Mouse (Mus musculus): Measurements from ENCODE around the gene Dbnl. TPM values are rescaled to one million over a fixed set of nuclear protein-coding genes. Genes with fewer than 3 reads are reported as not detected.
A peak's percentile ranks its signal among the peaks of the same experiment; 100 is the strongest.

The Dbnl gene
- polyA plus RNA-seq, 1 experiment: 109 TPM

DNA sequence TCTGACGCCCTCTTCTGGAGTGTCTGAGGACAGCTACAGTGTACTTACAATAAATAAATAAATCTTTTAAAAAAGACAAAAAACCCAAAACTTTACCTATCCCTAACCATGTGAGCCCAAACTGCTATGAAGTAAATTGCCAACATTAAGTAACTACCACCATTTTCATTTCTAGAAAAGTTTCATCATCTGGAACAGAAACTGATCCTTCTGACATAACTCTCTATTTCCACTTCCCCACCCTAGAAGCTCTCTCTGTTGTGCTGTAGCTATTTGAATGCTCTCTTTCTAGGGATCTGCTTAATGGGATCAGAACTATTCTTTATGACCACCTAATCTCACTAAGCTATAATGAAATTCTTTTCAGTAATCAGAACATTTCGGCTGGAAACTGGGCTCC, 43.3 kb upstream of the Dbnl start:
- 80% methylated on average over 2 of the region's 2 CpGs for WGBS

DNA sequence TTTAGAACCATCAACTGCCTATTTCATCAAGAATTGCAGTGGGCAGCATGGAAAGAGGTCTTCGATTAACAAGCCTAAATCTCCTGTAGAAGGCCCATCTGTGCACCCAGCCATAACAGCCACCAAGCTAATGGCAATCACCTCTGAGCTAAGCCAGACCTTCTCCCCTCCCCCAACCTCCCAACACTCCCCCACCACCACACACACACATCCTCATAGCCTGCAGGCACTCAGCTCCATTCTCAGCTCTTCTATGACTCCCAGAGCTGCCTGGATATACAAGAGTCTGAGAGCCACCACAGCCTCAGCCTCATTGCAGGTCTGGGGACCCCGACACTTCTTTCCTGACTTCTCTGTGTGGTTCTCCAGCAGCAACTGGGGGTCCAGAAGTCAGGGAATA, 34.5 kb upstream of the Dbnl start:
- no peaks in the 10 kb centered on the region for H3K36me3 ChIP-seq (ENCODE audit: control insufficient read depth, insufficient read depth, low read length)
- no peaks in the 10 kb centered on the region for H3K4me1 ChIP-seq (ENCODE audit: control insufficient read depth, insufficient read depth, insufficient read length, low read length)
- TF ChIP-seq POLR2A (IDR thresholded peaks at IDR 0.05; ENCODE audit: low read depth, low read length): no peak
- no peak for TF ChIP-seq CTCF (IDR thresholded peaks at IDR 0.05; ENCODE audit: extremely low read depth, insufficient read length, insufficient replicate concordance, low read depth, low read length)
- no peaks in the 10 kb centered on the region for H3K27me3 ChIP-seq (ENCODE audit: control insufficient read depth, insufficient read depth, low read length)
- no peak overlapping the region for H3K27ac ChIP-seq (ENCODE audit: insufficient read depth, low read depth, low read length)
- H3K4me3 ChIP-seq (ENCODE audit: low read depth, low read length): no peak overlapping the region
- 91% methylated on average over 2 of the region's 2 CpGs for WGBS

More for the DNA sequence above, 43.3 kb upstream of the Dbnl start:
- H3K27me3 ChIP-seq (ENCODE audit: control insufficient read depth, insufficient read depth, low read length): no peaks in the 10 kb centered on the region
- H3K4me1 ChIP-seq (ENCODE audit: control insufficient read depth, insufficient read depth, insufficient read length, low read length): no peaks in the 10 kb centered on the region
- H3K27ac ChIP-seq (ENCODE audit: insufficient read depth, low read depth, low read length): no peak overlapping the region
- TF ChIP-seq CTCF (IDR thresholded peaks at IDR 0.05; ENCODE audit: extremely low read depth, insufficient read length, insufficient replicate concordance, low read depth, low read length): no peak
- no peak for TF ChIP-seq POLR2A (IDR thresholded peaks at IDR 0.05; ENCODE audit: low read depth, low read length)
- H3K4me3 ChIP-seq (ENCODE audit: low read depth, low read length): no peak overlapping the region
- no peaks in the 10 kb centered on the region for H3K36me3 ChIP-seq (ENCODE audit: control insufficient read depth, insufficient read depth, low read length)

DNA sequence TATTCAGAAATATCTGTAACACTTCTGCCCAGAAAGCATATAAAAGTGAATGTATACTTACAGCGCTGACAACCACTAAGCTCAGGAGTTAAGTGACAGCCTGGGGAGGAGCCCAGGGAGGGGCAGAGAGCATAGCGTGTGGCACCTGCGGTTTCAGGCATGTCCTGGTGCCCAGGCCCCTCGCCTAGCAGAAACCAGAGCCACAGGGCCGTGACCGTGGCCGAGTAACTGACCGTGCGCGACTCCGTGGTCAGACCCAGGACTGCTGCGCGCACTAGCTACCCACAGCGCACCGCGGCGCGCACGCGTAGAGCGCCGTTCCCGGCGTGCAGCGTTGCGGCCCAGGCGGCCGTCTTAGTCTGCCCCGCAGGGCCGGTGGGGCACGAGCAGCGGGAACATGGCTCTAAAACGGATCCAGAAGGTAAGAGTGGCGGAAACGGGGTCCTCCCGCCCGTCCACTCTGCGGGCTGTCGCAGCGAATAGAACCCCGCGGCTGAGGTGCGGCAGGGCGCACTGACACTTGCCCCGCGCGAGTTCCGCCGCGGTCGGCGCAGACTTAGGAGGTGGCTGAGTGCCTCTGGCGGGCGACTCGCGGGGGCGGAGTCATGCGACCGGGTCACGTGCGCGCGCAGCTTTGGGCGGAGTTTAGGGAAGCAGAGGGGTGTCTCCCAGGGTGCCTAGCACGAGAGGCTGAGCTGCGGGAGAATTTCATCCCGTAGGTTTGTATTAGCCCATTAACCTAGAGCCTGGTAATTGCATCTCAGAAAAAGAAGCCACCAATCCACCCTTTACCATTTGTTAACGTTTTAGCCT, 26.3 kb upstream of the Dbnl start, which contains the start of gene Urgcp:
Gene Urgcp (minus strand): TSS at position 557 of the 813 bp plus-strand sequence.
- TF ChIP-seq CTCF (IDR thresholded peaks at IDR 0.05; ENCODE audit: extremely low read depth, insufficient read length, insufficient replicate concordance, low read depth, low read length) (no peak), POLR2A (IDR thresholded peaks at IDR 0.05; ENCODE audit: low read depth, low read length) (peak; percentile 96)
- H3K27ac ChIP-seq (ENCODE audit: insufficient read depth, low read depth, low read length): peak within 1 kb of the TSS; percentile 90
- under 1% methylated on average over 68 of the region's 68 CpGs for whole genome bisulfite sequencing
- peak within 1 kb of the TSS; percentile 75 for H3K4me3 ChIP-seq (ENCODE audit: low read depth, low read length)
- peaks cover 4% of the 10 kb centered on the region; the same call in 1 of the 2 replicates for H3K36me3 ChIP-seq (ENCODE audit: control insufficient read depth, insufficient read depth, low read length)
- H3K4me1 ChIP-seq (ENCODE audit: control insufficient read depth, insufficient read depth, insufficient read length, low read length): peaks cover 3% of the 10 kb centered on the region; the same call in 1 of the 2 replicates
- no peaks in the 10 kb centered on the region for H3K27me3 ChIP-seq (ENCODE audit: control insufficient read depth, insufficient read depth, low read length)

DNA sequence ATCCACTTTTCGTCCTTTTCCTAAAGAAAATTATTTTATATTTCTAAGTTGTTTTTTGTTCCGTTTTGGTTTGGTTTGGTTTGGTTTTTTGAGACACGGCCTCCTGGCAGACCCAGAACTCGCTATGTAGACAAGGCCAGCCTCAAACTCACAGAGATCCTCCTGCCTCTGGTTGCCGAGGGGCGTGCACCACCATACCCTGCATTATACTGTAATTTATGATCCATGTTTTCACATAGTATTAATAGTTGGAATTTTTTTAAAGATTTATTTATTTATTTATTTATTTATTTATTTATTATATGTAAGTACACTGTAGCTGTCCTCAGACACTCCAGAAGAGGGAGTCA, 25.7 kb upstream of the Dbnl start:
- peak overlapping the region; percentile 47 for H3K4me3 ChIP-seq (ENCODE audit: low read depth, low read length)
- 9% methylated on average over 6 of the region's 6 CpGs for WGBS
- H3K4me1 ChIP-seq (ENCODE audit: control insufficient read depth, insufficient read depth, insufficient read length, low read length): peaks cover 3% of the 10 kb centered on the region; the same call in 1 of the 2 replicates
- peaks cover 4% of the 10 kb centered on the region; the same call in 1 of the 2 replicates for H3K36me3 ChIP-seq (ENCODE audit: control insufficient read depth, insufficient read depth, low read length)
- no peaks in the 10 kb centered on the region for H3K27me3 ChIP-seq (ENCODE audit: control insufficient read depth, insufficient read depth, low read length)
- TF ChIP-seq CTCF (IDR thresholded peaks at IDR 0.05; ENCODE audit: extremely low read depth, insufficient read length, insufficient replicate concordance, low read depth, low read length) (no peak), POLR2A (IDR thresholded peaks at IDR 0.05; ENCODE audit: low read depth, low read length) (no peak)
- no peak overlapping the region for H3K27ac ChIP-seq (ENCODE audit: insufficient read depth, low read depth, low read length)

DNA sequence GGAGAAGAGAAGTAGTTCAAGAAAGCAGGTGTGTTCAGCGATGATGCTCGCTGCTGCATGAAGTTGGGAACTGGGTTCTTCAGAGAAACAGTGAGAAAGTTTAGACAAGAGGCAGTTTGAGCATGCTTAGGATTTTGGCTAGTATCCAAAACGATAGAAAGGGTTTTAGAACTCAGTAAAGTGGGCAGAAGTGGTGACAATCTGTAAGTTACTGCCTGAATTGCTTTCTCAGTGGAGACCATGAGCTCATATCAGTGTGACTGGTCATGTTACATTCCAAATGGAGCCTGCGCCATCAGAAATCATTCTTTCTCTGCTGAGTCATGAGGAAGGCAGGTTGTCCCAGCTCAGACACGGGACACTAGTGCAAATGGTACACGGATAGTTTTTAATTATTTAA, 22.3 kb upstream of the Dbnl start:
- Histone ChIP-seq H3K4me1 (ENCODE audit: control insufficient read depth, insufficient read depth, insufficient read length, low read length) (no peaks in the 10 kb centered on the region), H3K4me3 (ENCODE audit: low read depth, low read length) (no peak overlapping the region), H3K27me3 (ENCODE audit: control insufficient read depth, insufficient read depth, low read length) (no peaks in the 10 kb centered on the region), H3K27ac (ENCODE audit: insufficient read depth, low read depth, low read length) (no peak overlapping the region), H3K36me3 (ENCODE audit: control insufficient read depth, insufficient read depth, low read length) (peaks cover 12% of the 10 kb centered on the region)
- TF ChIP-seq CTCF (IDR thresholded peaks at IDR 0.05; ENCODE audit: extremely low read depth, insufficient read length, insufficient replicate concordance, low read depth, low read length): no peak
- no peak for TF ChIP-seq POLR2A (IDR thresholded peaks at IDR 0.05; ENCODE audit: low read depth, low read length)
- 85% methylated on average over 6 of the region's 6 CpGs for WGBS

DNA sequence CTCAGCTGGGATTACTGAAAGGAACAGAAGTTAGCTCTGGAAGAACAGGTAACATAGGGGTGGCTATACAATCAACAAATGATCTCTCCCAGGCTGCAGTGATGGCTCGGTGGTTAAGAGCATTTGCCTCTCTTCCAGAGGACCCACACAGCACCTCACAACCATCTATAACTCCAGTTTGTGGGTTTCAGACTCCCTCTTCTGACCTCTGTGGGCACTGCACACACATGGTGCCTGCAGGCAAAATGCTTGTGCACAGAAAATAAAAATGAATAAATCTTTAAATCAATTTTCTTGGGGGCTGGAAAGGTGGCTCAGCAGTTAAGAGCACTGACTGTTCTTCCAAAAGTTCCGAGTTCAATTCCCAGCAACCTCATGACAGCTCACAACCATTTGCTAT, 9.8 kb upstream of the Dbnl start:
- 76% methylated on average over 2 of the region's 2 CpGs for WGBS
- TF ChIP-seq POLR2A (IDR thresholded peaks at IDR 0.05; ENCODE audit: low read depth, low read length): no peak
- TF ChIP-seq CTCF (IDR thresholded peaks at IDR 0.05; ENCODE audit: extremely low read depth, insufficient read length, insufficient replicate concordance, low read depth, low read length): peak; percentile 53; the same call in 1 of the 2 replicates
- peaks cover 9% of the 10 kb centered on the region for H3K4me1 ChIP-seq (ENCODE audit: control insufficient read depth, insufficient read depth, insufficient read length, low read length)
- H3K36me3 ChIP-seq (ENCODE audit: control insufficient read depth, insufficient read depth, low read length): no peaks in the 10 kb centered on the region
- H3K4me3 ChIP-seq (ENCODE audit: low read depth, low read length): no peak overlapping the region
- H3K27ac ChIP-seq (ENCODE audit: insufficient read depth, low read depth, low read length): no peak overlapping the region
- H3K27me3 ChIP-seq (ENCODE audit: control insufficient read depth, insufficient read depth, low read length): no peaks in the 10 kb centered on the region

DNA sequence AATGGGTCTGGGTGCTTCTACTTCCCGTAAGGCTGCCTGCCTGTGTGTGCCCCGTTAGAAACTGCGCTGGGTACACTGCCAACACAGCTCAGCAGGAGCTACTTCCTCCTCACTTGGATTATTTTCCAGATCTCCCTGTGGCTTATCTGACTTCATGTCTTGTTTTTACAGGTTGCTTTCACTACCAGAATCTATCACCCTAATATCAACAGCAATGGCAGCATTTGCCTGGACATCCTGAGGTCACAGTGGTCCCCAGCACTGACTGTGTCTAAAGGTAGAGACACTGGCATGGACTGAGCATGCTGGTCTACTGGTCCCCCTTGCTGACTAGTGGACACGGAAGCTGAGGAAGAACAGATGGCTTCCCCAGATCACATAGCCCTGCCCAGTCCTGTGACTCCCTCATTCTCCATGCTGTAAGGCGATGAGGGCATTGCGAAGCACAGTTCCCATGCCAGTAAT, 8.2 kb upstream of the Dbnl start:
- TF ChIP-seq CTCF (IDR thresholded peaks at IDR 0.05; ENCODE audit: extremely low read depth, insufficient read length, insufficient replicate concordance, low read depth, low read length) (no peak), POLR2A (IDR thresholded peaks at IDR 0.05; ENCODE audit: low read depth, low read length) (no peak)
- WGBS: 78% methylated on average over 6 of the region's 6 CpGs
- no peaks in the 10 kb centered on the region for H3K27me3 ChIP-seq (ENCODE audit: control insufficient read depth, insufficient read depth, low read length)

More for the DNA sequence above, 8.2 kb upstream of the Dbnl start:
- H3K4me3 ChIP-seq (ENCODE audit: low read depth, low read length): no peak overlapping the region
- no peaks in the 10 kb centered on the region for H3K36me3 ChIP-seq (ENCODE audit: control insufficient read depth, insufficient read depth, low read length)
- H3K4me1 ChIP-seq (ENCODE audit: control insufficient read depth, insufficient read depth, insufficient read length, low read length): peaks cover 12% of the 10 kb centered on the region
- H3K27ac ChIP-seq (ENCODE audit: insufficient read depth, low read depth, low read length): no peak overlapping the region

Measured in small intestine, adult 2 months (tissue).